Mouse (Mus musculus) stomach, embryonic 16.5 days (tissue): Measurements from ENCODE around the gene Gm49387. TPM values are rescaled to one million over a fixed set of nuclear protein-coding genes. Genes with fewer than 3 reads are reported as not detected.

Experiments used
- ATAC-seq: fragments of 200-750 bp; cut with Nextera tagmentation; 2 replicates; pipeline ENCODE4 v1.8.0; 2017; ENCODE audit warnings: moderate number of reproducible peaks, moderate TSS enrichment; ENCODE audit not compliant: insufficient read depth, low FRiP score
- H3K27ac ChIP-seq: fragments of 300-500 bp; sonication (generic); 2 replicates; pipeline ENCODE4 v1.5.1; 2014; ENCODE audit warnings: low read length
- H3K27me3 ChIP-seq: fragments of 300-500 bp; sonication (generic); 2 replicates; pipeline ENCODE4 v1.6.1; 2014; ENCODE audit warnings: low read length, control low read depth, mixed read lengths; ENCODE audit not compliant: control insufficient read depth, insufficient read depth
- H3K36me3 ChIP-seq: fragments of 300-500 bp; sonication (generic); 2 replicates; pipeline ENCODE4 v1.6.1; 2014; ENCODE audit warnings: low read length; ENCODE audit not compliant: control insufficient read depth, insufficient read depth
- H3K4me1 ChIP-seq: fragments of 300-500 bp; sonication (generic); 2 replicates; pipeline ENCODE4 v1.6.1; 2014; ENCODE audit warnings: low read length, control low read depth, mixed read lengths; ENCODE audit not compliant: control insufficient read depth, insufficient read depth
- H3K4me2 ChIP-seq: fragments of 300-500 bp; sonication (generic); 2 replicates; pipeline ENCODE4 v1.6.1; 2014; ENCODE audit warnings: low read depth, low read length, mixed read lengths
- H3K4me3 ChIP-seq: fragments of 300-500 bp; sonication (generic); replicated peaks from 2 replicates; pipeline ENCODE4 v1.5.1; 2014; ENCODE audit warnings: mild to moderate bottlenecking, low read length
- H3K9ac ChIP-seq: fragments of 300-500 bp; sonication (generic); 2 replicates; pipeline ENCODE4 v1.6.1; 2014; ENCODE audit warnings: low read length
- H3K9me3 ChIP-seq: fragments of 300-500 bp; sonication (generic); replicated peaks from 2 replicates; pipeline ENCODE4 v1.6.1; 2016; ENCODE audit warnings: low read length, control low read depth; ENCODE audit not compliant: control insufficient read depth
- WGBS: fragments of 180-500 bp; shearing (Covaris S2); extraction: QIAGEN DNeasy Blood & Tissue Kit; methylation state at CpG from one replicate; pipeline ENCODE4 v1.1.7; 2014; 5-methylcytosine and 5-hydroxymethylcytosine counted together
- polyA plus RNA-seq: library from polyadenylated mRNA; unstranded; fragments of >200 nt; fragmentation: Nextera tagmentation; extraction: Ambion mirVana; gene quantifications from 2 replicates; pipeline ENCODE4 v1.2.1, GENCODE M21; 2015

Gm49387 gene
- polyA plus RNA-seq, 1 experiment from 2014 or later, result 0.77 TPM

- Histone ChIP-seq H3K36me3 (no peaks in the 10 kb centered on the region), H3K9ac (no peak overlapping the region), H3K27ac (no peak overlapping the region), H3K4me2 (no peak overlapping the region), H3K4me3 (no peak overlapping the region), H3K4me1 (no peaks in the 10 kb centered on the region), H3K9me3 (0 out of 2 replicates have a peak, but pooled peaks cover 3% of the 10 kb centered on the region), H3K27me3 (no peaks in the 10 kb centered on the region)
- WGBS, result 66% methylated on average over 7 of the region's 7 CpGs
- no peak for ATAC-seq
Measured at GRCm38 (mm10) chr14:31596408-31596807, 44.3 kb downstream of the Gm49387 start.

DNA sequence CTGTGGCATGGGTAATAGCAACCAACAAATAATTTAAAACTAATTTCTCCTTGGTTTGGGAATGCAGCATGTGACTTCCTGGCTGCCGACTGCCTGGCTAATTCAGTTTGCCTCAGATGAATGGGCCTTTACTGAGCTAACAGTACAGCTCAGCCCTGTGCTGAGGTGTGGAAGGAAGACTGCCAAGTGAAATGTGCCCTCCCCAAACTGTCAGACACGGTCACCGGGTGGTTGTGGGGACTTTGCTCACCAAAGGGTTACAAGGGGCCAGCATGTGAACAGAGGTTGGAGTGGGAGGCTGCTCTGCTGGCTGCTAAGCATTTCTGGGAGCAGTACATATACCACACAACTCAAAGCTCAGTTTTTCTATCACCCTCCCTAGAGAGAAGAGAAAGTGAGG lies 46.0 kb downstream of the Gm49387 start:
- Histone ChIP-seq H3K9me3 (0 out of 2 replicates have a peak, but pooled peaks cover 3% of the 10 kb centered on the region), H3K4me2 (no peak overlapping the region), H3K4me3 (no peak overlapping the region), H3K4me1 (no peaks in the 10 kb centered on the region), H3K36me3 (no peaks in the 10 kb centered on the region), H3K27me3 (no peaks in the 10 kb centered on the region), H3K27ac (no peak overlapping the region), H3K9ac (no peak overlapping the region)
- ATAC-seq, result no peak
- WGBS, result 69% methylated on average over 3 of the region's 3 CpGs

DNA sequence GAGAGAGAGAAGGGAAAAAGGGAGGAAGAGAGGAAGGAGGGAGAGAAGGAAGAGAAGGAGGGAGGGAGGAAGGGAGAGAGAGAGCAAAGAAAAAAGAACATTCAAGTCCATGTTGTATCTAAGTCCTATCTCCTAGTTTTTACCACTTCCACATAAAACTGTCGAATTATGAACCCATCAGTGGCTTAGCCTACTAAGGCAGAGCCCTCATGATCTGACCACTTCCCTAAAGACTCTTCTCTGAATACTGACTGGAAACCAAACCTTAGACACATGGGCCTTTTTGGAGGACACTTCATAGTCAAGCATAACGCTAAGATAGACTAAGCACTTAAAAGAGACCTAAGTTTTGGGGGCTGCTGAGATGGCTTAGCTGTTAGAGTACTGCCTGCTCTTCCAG lies 47.6 kb downstream of the Gm49387 start:
- WGBS, result 86% methylated on average over 2 of the region's 2 CpGs
- no peak overlapping the region for H3K27ac ChIP-seq
- no peak overlapping the region for H3K4me3 ChIP-seq
- ATAC-seq, result no peak
- no peak overlapping the region for H3K9ac ChIP-seq
- no peaks in the 10 kb centered on the region for H3K36me3 ChIP-seq
- H3K27me3 ChIP-seq, result no peaks in the 10 kb centered on the region
- no peak overlapping the region for H3K4me2 ChIP-seq
- H3K9me3 ChIP-seq, result 0 out of 2 replicates have a peak, but pooled peaks cover 3% of the 10 kb centered on the region
- H3K4me1 ChIP-seq, result no peaks in the 10 kb centered on the region

DNA sequence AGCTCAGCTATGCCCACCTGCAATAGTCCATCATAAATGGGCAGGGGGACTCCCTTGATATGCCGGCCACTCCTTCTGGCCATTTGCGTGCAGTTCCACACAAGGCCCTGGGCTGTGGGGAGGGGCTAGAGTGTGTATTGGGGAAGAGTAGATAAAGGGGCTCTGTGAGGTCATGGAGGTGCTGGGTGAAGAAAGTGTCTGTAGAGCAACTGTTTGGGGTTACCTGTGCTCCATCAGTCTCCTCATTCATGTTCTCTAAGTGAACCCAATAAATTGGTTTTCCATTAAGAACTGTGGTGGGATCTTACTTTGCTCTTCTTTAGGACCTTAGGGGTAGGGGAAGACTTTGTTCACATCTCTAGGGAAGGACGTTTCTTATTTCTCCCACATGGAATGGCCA lies 49.4 kb downstream of the Gm49387 start, which contains the start of gene Colq:
TSS of gene Colq (minus strand) at position 101 of the 400 bp plus-strand sequence.
- Histone ChIP-seq H3K9ac (no peak within 1 kb of the TSS), H3K27me3 (no peaks in the 10 kb centered on the region), H3K4me1 (no peaks in the 10 kb centered on the region), H3K36me3 (no peaks in the 10 kb centered on the region), H3K4me3 (no peak within 1 kb of the TSS), H3K27ac (no peak within 1 kb of the TSS), H3K9me3 (0 out of 2 replicates have a peak, but pooled peaks cover 3% of the 10 kb centered on the region), H3K4me2 (no peak within 1 kb of the TSS)
- no peak for ATAC-seq
- WGBS, result 74% methylated on average over 3 of the region's 3 CpGs

DNA sequence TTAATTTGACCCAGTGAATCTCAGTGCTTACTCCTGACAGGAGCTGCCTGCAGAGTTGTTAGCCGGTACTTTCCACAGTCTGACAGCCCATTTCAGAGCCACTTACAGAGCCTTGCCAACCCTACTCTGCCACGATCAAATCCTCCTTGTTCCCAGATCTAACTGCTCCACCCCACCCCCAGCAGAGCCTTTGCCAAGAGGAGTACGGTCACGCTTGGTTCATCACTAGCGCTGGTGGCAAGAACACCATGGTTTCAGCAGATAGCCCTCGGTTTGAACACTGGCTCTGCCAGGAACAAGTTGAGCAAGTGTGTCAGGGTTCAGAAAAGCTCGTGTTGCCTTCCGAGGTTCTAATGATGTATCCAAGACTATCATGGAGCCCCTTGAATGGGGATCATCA lies 54.2 kb downstream of the Gm49387 start:
- Histone ChIP-seq H3K4me3 (no peak overlapping the region), H3K4me2 (no peak overlapping the region), H3K27ac (no peak overlapping the region), H3K4me1 (no peaks in the 10 kb centered on the region), H3K27me3 (no peaks in the 10 kb centered on the region), H3K9ac (no peak overlapping the region), H3K9me3 (no peaks in the 10 kb centered on the region), H3K36me3 (no peaks in the 10 kb centered on the region)
- ATAC-seq, result no peak
- WGBS, result 84% methylated on average over 8 of the region's 8 CpGs

- ATAC-seq, result no peak
Measured at GRCm38 (mm10) chr14:31583082-31583481, 57.6 kb downstream of the Gm49387 start.

DNA sequence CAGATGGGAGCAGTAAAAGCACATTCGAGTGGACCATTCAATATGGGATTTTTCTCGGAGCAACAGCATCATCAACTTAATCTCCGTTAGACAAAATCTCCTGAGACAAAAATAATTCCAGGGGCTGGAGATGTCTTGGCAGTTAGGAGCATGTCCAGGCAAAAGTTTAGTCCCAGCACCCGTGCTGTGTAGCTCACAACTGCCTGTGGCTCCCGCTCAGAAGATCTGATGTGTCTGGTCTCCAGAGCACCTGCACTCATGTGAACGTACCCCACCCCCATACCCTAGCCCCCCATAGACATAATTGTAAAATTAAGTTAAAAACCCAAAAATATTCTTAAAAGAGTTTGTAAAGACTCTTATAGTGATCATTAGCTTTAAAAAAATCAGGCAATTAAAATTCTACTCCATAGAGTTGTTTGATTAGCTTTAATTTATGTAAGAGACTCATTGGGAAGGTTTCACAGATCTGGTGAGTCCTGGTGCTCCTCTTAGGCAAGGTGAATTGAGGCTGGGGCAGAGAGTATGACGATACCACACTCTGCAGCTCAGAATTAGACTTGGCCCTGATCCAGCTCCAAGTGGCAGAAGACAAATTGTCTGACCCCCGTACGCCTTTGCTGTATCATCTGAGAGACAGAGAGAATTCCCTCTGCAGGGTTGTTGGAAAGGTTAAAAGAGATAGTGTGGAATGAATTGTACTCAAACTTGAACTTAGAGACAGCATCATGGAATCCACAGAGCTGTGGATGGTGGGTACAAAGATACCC lies 62.5 kb downstream of the Gm49387 start:
- Histone ChIP-seq H3K4me2 (no peak overlapping the region), H3K27ac (no peak overlapping the region), H3K9me3 (no peaks in the 10 kb centered on the region), H3K9ac (no peak overlapping the region), H3K4me3 (no peak overlapping the region), H3K27me3 (no peaks in the 10 kb centered on the region), H3K4me1 (peaks cover 11% of the 10 kb centered on the region), H3K36me3 (no peaks in the 10 kb centered on the region)
- WGBS, result 38% methylated on average over 9 of the region's 9 CpGs
- ATAC-seq, result no peak

More at GRCm38 (mm10) chr14:31583082-31583481, 57.6 kb downstream of the Gm49387 start:
- peaks cover under 1% of the 10 kb centered on the region; the same call in 1 of the 2 replicates for H3K4me1 ChIP-seq
- 84% methylated on average over 8 of the region's 9 CpGs for WGBS
- no peak overlapping the region for H3K9ac ChIP-seq
- H3K9me3 ChIP-seq, result no peaks in the 10 kb centered on the region
- no peak overlapping the region for H3K27ac ChIP-seq
- H3K4me3 ChIP-seq, result no peak overlapping the region
- H3K27me3 ChIP-seq, result no peaks in the 10 kb centered on the region
- no peak overlapping the region for H3K4me2 ChIP-seq
- H3K36me3 ChIP-seq, result no peaks in the 10 kb centered on the region

- Histone ChIP-seq H3K4me3 (no peak overlapping the region), H3K9me3 (no peaks in the 10 kb centered on the region), H3K27ac (no peak overlapping the region), H3K4me1 (peaks cover 20% of the 10 kb centered on the region), H3K4me2 (no peak overlapping the region), H3K27me3 (no peaks in the 10 kb centered on the region), H3K36me3 (no peaks in the 10 kb centered on the region), H3K9ac (no peak overlapping the region)
- WGBS, result 36% methylated on average over 10 of the region's 10 CpGs
- no peak for ATAC-seq
Measured at GRCm38 (mm10) chr14:31576846-31577697, 63.6 kb downstream of the Gm49387 start.

GRCm38 (mm10) chr14:31575866-31576265 lies 64.8 kb downstream of the Gm49387 start:
- H3K9ac ChIP-seq, result no peak overlapping the region
- no peak overlapping the region for H3K4me2 ChIP-seq
- no peak for ATAC-seq
- H3K36me3 ChIP-seq, result no peaks in the 10 kb centered on the region
- no peaks in the 10 kb centered on the region for H3K9me3 ChIP-seq
- 73% methylated on average over 9 of the region's 9 CpGs for WGBS
- no peaks in the 10 kb centered on the region for H3K27me3 ChIP-seq
- no peak overlapping the region for H3K4me3 ChIP-seq
- H3K4me1 ChIP-seq, result peaks cover 20% of the 10 kb centered on the region
- H3K27ac ChIP-seq, result no peak overlapping the region
